Mouse (Mus musculus) G1E (cell line): ENCODE measurements around the gene Dhcr24.

Experiments
- CTCF ChIP-seq: IDR thresholded peaks from 2 replicates; pipeline ENCODE4 v1.5.1; 2012; ENCODE audit warnings: low read depth, low read length, inconsistent platforms, mixed read lengths
- TAL1 ChIP-seq: conservative IDR thresholded peaks from 2 replicates; pipeline ENCODE4 v1.6.1; 2012; ENCODE audit warnings: low read depth, low read length, inconsistent platforms, mixed read lengths

GRCm38 (mm10) chr4:106557262-106557661 is 3.6 kb upstream of the Dhcr24 start:
- TF ChIP-seq CTCF (no peak), TAL1 (no peak)
